Mouse (Mus musculus): Measurements from ENCODE around the gene Gm45785.

The Gm45785 gene

GRCm38 (mm10) chr7:140831447-140831846, 24.7 kb downstream of the Gm45785 start:
- DNase-seq (ENCODE audit: low spot score): no peak

- no peak for DNase-seq (ENCODE audit: low spot score)
These were observed 27.8 kb downstream of the Gm45785 start for GRCm38 (mm10) chr7:140828171-140828881.

- DNase-seq (ENCODE audit: low spot score): no peak
These were observed 33.4 kb downstream of the Gm45785 start for GRCm38 (mm10) chr7:140822731-140823130.

- DNase-seq (ENCODE audit: low spot score): no peak
These were observed 34.3 kb downstream of the Gm45785 start, which contains the start of gene Zfp941 for GRCm38 (mm10) chr7:140821653-140822329. Zfp941 (minus strand) TSS chr7:140822178.

GRCm38 (mm10) chr7:140821305-140821652, 34.9 kb downstream of the Gm45785 start:
- DNase-seq (ENCODE audit: low spot score): no peak

GRCm38 (mm10) chr7:140820173-140820572, 36.0 kb downstream of the Gm45785 start:
- DNase-seq (ENCODE audit: low spot score): no peak

GRCm38 (mm10) chr7:140812850-140813249, 43.3 kb downstream of the Gm45785 start:
- DNase-seq (ENCODE audit: low spot score): no peak

GRCm38 (mm10) chr7:140811714-140812113, 44.4 kb downstream of the Gm45785 start:
- DNase-seq (ENCODE audit: low spot score): no peak

GRCm38 (mm10) chr7:140810496-140810895, 45.6 kb downstream of the Gm45785 start:
- DNase-seq (ENCODE audit: low spot score): no peak

GRCm38 (mm10) chr7:140805704-140806103, 50.4 kb downstream of the Gm45785 start:
- no peak for DNase-seq (ENCODE audit: low spot score)

GRCm38 (mm10) chr7:140802629-140803028, 53.5 kb downstream of the Gm45785 start:
- no peak for DNase-seq (ENCODE audit: low spot score)

GRCm38 (mm10) chr7:140798212-140798611, 57.9 kb downstream of the Gm45785 start:
- no peak for DNase-seq (ENCODE audit: low spot score)

GRCm38 (mm10) chr7:140797619-140798018, 58.5 kb downstream of the Gm45785 start:
- no peak for DNase-seq (ENCODE audit: low spot score)

- DNase-seq (ENCODE audit: low spot score): no peak
These were observed 62.6 kb downstream of the Gm45785 start for GRCm38 (mm10) chr7:140793541-140793940.

- no peak for DNase-seq (ENCODE audit: low spot score)
These were observed 68.1 kb downstream of the Gm45785 start for GRCm38 (mm10) chr7:140788053-140788435.

- no peak for DNase-seq (ENCODE audit: low spot score)
These were observed 68.6 kb downstream of the Gm45785 start, which contains the start of gene Syce1 for GRCm38 (mm10) chr7:140787406-140788052. Syce1 (minus strand) TSS chr7:140787852.

GRCm38 (mm10) chr7:140780548-140780947, 75.6 kb downstream of the Gm45785 start:
- no peak for DNase-seq (ENCODE audit: low spot score)

Measured in urinary bladder, postnatal 10 days (tissue).